Mouse (Mus musculus): ENCODE results near the gene Ifnb1.

- TF ChIP-seq CTCF (IDR thresholded peaks at IDR 0.05; ENCODE audit: borderline replicate concordance, insufficient read depth, low read length) (no peak), POLR2A (IDR thresholded peaks at IDR 0.05; ENCODE audit: low read depth, low read length) (no peak)
Observed at GRCm38 (mm10) chr4:88535742-88536141, 13.2 kb upstream of the Ifnb1 start.

Data from embryonic fibroblast, embryonic 13.5 days (primary cell).